Mouse (Mus musculus) frontal cortex, postnatal 25 days (tissue): ENCODE measurements around the gene Ate1.
"Not testable (repeated sequence)": the region's sequence is repeated elsewhere in the genome, so short reads cannot be mapped to it uniquely, and the experiment has no call there.

ENCODE experiments used
- DNase-seq, 2 experiments: peaks; one replicate each; pipeline ENCODE4 v3.0.0; 2022; ENCODE audit warnings: low spot score in 2 of 2

The Ate1 gene

GRCm38 (mm10) chr7:130394697-130395096 is 125.5 kb downstream of the Ate1 start:
- DNase-seq: no peak

- not testable (repeated sequence) for DNase-seq
Observed at GRCm38 (mm10) chr7:130390060-130390459, 130.1 kb downstream of the Ate1 start.

DNA sequence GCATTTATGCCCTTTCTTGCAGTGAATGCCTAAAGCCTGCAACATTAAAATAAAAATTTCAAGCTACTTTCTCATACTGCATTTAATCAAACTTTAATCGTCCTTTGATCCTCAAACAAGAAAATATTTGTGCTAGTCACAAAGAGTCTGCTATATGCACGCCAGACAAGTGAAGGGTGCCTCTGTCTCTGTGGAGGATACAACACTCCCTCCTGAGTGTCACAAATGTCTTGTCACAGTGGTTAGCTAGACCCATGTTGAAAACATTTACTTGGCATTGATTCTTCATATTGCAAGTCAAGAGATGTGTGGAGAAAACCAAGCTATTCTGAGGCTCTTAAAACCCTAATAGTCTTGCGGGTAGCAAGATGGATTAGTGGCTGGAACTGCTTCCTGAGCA is 133.9 kb downstream of the Ate1 start:
- DNase-seq: no peak

- no peak for DNase-seq
Observed at GRCm38 (mm10) chr7:130385732-130386294, 134.4 kb downstream of the Ate1 start.

GRCm38 (mm10) chr7:130382126-130382525 is 138.0 kb downstream of the Ate1 start:
- no peak for DNase-seq

- DNase-seq: no peak
Observed at GRCm38 (mm10) chr7:130381387-130381951, 138.7 kb downstream of the Ate1 start.

- DNase-seq: no peak
Observed at GRCm38 (mm10) chr7:130380769-130381355, 139.3 kb downstream of the Ate1 start.

DNA sequence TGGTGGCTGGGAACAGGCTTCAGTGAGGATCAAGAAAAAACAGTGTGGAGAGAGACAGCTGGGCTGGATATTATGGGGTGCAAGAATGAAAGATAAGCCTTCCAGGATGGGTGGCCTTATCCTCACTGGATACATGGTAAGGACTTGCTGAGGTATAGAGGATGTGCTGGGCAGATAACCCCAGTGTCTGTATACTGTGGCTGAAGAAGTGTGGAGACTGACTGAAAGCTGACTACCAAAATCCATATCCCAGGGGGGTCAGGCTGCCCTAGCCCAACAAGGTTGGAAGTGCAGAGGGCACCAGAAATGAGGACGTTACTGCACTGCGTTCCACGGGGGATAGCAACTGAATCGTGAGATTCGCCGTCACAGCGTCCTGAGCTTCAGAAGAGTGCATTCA is 139.8 kb downstream of the Ate1 start:
- no peak for DNase-seq

- no peak for DNase-seq
Observed at GRCm38 (mm10) chr7:130379886-130380285, 140.3 kb downstream of the Ate1 start.

DNA sequence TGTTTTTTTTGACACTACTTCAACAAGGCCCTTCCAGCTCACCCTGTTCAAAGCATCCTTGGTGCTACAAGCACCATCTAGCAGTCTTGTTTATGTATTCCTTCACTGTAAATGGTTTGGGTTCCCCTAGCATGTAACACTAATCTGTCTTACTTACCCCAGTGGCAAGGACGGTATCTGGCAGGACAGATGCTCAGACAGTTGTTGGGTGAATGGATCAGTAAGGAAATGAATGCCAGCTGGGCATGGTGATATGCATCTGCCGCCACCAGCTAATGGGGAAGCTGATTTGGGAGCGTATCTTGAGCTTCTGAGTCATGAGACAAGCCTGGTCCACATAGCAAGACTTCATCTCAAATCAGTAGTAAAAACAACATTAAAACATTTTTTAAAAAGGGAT is 141.9 kb downstream of the Ate1 start:
- DNase-seq: no peak

DNA sequence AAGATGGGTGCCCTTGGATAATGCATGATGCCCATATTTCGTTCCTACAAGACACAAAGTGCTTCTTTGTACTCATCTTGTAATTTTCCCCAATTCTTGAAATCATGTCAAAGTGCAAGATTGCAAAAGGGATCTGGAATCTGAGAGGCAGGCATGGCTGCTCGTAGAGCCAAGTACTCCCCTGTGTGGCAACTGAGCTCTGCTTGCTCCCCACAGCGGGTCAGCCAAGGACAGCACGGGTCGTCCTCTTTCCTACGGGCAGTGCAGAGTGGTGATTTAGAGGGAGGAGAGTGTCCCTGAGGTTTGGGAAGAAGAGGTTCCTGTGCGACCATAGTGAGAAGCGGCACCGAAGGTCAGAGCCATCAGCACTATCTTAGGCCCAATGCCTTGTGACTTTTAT is 145.9 kb downstream of the Ate1 start:
- DNase-seq: no peak

DNA sequence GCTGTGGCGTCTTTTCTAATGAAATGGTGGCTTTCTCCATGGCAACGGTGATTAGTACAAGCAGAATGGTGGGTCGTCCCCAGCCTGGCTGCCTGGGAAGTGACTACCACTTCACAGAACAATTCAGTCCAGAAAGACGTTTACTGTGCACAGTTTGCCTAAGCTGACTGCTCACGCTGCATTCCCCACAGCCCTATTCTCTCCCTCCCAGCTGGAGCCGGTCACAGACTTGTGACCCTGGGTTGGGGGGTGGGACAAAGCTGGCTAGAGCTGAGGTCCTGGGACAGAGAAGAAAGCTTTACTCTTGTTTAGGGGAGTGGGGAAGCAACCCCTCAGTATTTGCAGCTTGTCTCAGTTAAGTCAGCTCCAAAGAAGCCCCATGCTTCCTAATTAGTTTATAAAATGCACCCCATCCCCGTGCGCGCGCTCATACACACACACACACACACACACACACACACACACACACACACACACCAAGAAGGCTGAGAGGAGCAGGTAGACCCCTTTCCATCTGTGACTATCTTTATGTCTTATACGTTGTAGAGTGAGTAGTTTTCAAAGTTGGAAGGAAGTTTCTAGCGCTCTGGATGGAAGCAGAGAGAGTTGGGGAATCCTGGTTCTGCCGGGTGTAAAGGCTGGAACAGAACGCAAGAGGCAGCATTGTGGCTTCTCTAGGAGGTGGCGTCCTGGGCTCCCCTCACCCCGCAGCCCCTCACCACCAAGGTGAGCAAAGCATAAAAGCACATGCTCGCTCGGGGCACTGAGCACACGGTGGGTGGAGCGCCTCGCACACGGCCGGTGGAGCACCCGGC is 151.1 kb downstream of the Ate1 start:
- DNase-seq: no peak

- no peak for DNase-seq
Observed at GRCm38 (mm10) chr7:130368036-130368826, 151.9 kb downstream of the Ate1 start.

DNA sequence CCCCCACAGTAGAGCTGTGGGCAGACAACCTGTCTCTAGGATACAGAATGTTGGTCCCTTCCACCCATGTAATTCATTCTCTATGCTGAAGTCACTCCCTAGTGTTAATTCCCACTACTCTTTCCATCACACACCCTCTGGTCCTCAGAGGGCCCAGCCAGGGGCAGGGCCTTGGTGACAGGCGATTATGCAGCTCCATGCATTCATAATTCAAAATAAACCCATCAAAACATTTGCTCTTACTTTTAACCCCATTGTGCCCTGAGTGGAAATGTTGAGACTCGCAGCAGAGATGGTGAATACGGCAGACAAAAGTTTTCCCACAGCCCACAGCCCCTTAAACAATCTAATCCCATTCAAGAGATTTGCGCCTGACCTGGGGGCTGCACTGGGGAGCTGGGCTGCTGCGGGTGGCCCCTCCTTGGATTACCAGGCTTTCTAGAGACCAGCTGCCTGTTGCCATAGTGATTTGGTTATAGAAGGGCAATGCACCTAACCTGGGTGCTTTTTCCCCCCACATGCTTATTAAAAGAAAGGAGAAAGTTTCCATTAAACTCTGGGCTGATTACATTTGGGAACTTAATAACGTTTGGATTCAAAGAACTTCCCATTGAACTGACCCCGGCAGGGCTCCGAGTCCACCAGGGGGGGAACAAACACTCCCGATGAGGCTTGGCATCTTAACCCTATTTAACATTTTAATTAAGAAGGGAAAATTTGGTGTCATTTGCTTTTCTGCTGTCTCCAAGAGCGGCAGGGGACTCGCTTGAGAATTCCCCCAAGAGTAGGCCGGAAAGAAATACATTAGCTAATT is 152.7 kb downstream of the Ate1 start:
- no peak for DNase-seq

GRCm38 (mm10) chr7:130365711-130366110 is 154.5 kb downstream of the Ate1 start:
- no peak for DNase-seq
